Mouse (Mus musculus) heart, adult 2 months (tissue): Measurements from ENCODE around the gene Fem1a.

Experiments used
- CTCF ChIP-seq: fragments of 200-600 bp; IDR thresholded peaks from 2 replicates; pipeline ENCODE4 v1.8.1; 2022; ENCODE audit warnings: antibody characterized with exemption, mild to moderate bottlenecking, moderate library complexity
- EP300 ChIP-seq: fragments of 200-500 bp; IDR thresholded peaks from 2 replicates; pipeline ENCODE4 v1.6.1; 2011; ENCODE audit warnings: low read depth, low read length, control low read depth; ENCODE audit not compliant: insufficient read depth

DNA sequence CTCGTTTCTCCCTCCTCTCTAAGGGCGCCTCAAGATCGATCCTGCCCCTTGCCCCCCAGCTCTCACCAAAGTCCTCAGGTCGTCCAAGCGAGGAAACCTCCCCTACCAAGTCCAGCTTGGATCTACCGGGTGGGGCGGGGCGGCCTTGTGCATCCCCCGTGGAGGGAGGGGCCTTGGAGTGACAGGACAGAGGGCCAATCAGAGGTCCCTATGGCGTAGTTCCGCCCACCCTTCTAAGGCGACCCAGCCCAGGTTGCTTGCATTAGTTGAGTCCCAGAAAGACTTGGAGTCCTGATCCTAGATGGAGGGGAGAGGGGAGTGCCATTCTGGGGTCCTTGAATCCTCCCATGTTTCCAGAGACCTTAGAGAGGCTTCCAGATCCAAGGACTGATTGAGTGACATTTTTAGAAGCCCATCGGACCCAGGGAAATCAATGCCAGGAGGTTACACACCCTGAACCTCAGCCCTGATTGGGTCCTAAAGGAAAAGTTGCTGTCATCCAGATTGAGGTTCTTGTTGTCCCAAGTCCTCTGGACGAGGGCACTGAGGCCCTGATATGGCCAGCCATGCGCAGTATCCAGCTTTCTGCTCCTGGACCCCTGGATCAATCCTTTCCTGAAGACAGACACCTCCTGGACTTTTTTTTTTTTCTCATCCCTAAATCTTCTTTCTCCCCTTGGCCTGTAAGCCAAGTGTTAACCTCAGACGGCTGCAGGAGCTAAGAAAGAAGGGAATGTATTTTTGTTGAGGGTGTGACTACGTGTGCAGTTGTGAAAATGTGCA lies 34.0 kb downstream of the Fem1a start:
- TF ChIP-seq CTCF (no peak), EP300 (0 out of 2 replicates have a peak, but pooled peaks have one; percentile 28)
